21 mouse cellular contexts compared by ENCODE assay signal in genomic region chr7:37716626-37717025, GRCm38 (mm10).
DNase-seq lines count a peak whose midpoint lies in the region; ATAC-seq lines count a peak whose summit lies in the region.
"Had no signal": no experiment of that assay in that cellular context is flagged by ENCODE, and none has a peak within 500 bp of the region (broad histone marks: within the 10 kb centered on the region; RNA-seq: fewer than 3 reads in every experiment).

No protein-coding gene starts in this region.

- DNase-seq in cerebellum, adult 11 months, result peak; percentile 32
- no peak for DNase-seq in cerebellum, postnatal 4 days (ENCODE audit: low spot score in 2 of 2)
- DNase-seq in frontal cortex, postnatal 36 days (ENCODE audit: low spot score in 2 of 2), result no peak
- peak; percentile 46 for DNase-seq in brain, adult 2 months (ENCODE audit: low read depth, low spot score)
- DNase-seq in cerebellum, postnatal 10 days, result peak; percentile 49 to 58
- DNase-seq in spleen, adult 18-20 months, result no peak
- no peak for DNase-seq in right cerebral cortex, postnatal 25 days
- DNase-seq: adrenal gland, postnatal 10 days; adrenal gland, postnatal 36 days; forebrain, postnatal 0 days; gastrocnemius, postnatal 10 days; gastrocnemius, postnatal 36 days; heart, postnatal 10 days; heart, postnatal 36 days; kidney, adult 18-20 months; kidney, adult 9 months had no signal

- ATAC-seq in frontal cortex, adult (ENCODE audit: low TSS enrichment), result peak; percentile 13; the same call in 1 of the 2 replicates
- ATAC-seq: forebrain, embryonic 14.5 days; forebrain, postnatal 0 days; hindbrain, postnatal 0 days; inflammation-experienced regulatory T-cells, adult 6 months; intestine, embryonic 16.5 days had no signal

Comparison
In these comparisons a context has a peak if more than half of its experiments do, and no peak if none do; other contexts are left out.
1. DNase-seq: peak in cerebellum, adult 11 months (single experiment), brain, adult 2 months (single experiment) and cerebellum, postnatal 10 days (2 of 2); none in cerebellum, postnatal 4 days (0 of 2), frontal cortex, postnatal 36 days (0 of 2), spleen, adult 18-20 months (0 of 2) and right cerebral cortex, postnatal 25 days (single experiment).